Mouse (Mus musculus): ENCODE results near the gene Impg2.

The Impg2 gene

GRCm38 (mm10) chr16:56298836-56299235 is 94.7 kb downstream of the Impg2 start:
- no peak for DNase-seq (ENCODE audit: low read depth, low spot score)

- no peak for DNase-seq (ENCODE audit: low read depth, low spot score)
Observed at GRCm38 (mm10) chr16:56302996-56303395, 98.9 kb downstream of the Impg2 start.

DNA sequence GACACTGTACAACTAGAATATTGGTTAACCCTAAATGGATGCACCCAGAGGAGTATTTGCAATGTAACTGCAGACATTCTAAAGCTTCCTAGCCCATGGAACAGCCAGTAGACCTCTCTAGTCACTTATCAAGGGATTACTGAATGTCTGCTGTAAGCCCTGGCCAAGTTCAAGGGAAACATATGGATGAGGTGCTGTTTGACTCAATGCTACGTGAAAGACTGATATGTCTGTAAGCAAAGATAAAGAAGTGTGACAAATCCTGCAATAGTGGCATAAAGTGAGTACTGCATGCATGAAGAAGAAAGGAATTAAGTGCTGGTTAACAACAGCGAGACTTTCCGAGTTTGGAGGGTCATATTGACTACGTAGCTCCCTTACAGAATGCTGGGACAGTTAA is 100.1 kb downstream of the Impg2 start:
- no peak for DNase-seq (ENCODE audit: low read depth, low spot score)

DNA sequence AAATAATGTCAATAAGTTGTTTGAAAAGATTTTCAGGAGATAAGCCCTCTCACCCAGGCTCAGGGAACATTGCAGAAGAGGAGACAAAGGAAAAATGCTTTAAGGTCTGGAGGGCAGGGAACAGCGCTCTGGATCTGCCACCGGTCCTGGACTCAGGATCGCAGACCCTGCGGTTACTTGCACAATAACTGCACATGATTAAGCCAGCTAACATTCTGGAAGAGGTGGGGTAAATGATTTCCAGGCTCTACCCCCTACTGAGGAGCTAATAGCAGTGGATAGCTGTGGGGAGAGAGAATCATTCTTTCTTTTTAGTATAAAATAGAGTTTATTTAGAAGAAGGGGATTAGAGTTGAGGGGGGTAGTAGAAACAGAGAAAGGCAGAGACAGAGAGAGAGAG is 103.5 kb downstream of the Impg2 start:
- no peak for DNase-seq (ENCODE audit: low read depth, low spot score)

DNA sequence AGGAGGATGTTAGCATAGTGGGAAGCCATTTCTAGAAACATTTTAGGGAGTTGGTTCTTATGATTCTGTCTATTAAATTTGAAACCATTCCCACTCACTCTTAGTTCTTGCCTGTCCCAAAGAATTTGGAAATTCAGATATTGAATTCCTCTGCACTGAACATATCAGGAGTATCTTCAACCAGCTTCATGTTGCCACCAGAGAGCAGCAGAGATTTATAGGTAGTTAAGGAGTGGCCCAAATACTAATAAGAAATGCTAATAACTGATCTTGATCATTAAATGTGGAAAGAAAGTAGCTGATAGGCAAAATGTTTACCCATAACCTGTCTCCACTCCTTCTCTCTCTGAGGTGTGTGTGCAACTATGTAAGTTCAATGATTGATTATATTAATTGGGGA is 107.2 kb downstream of the Impg2 start:
- DNase-seq (ENCODE audit: low read depth, low spot score): no peak
